Mouse (Mus musculus): ENCODE measurements around the gene Maff. TPM values are rescaled to one million over a fixed set of nuclear protein-coding genes. Genes with fewer than 3 reads are reported as not detected.

The Maff gene
- polyA plus RNA-seq, 1 experiment from 2014 or later, result 2.3 TPM

- Histone ChIP-seq H3K9ac (ENCODE audit: low read length) (no peak overlapping the region), H3K9me3 (ENCODE audit: control insufficient read depth, low read length) (no peaks in the 10 kb centered on the region), H3K4me3 (ENCODE audit: low read depth, low read length) (no peak overlapping the region), H3K27me3 (ENCODE audit: control insufficient read depth, insufficient read depth, low read length) (no peaks in the 10 kb centered on the region), H3K4me2 (no peak overlapping the region), H3K36me3 (ENCODE audit: control insufficient read depth, insufficient read depth, low read length) (peaks cover 5% of the 10 kb centered on the region), H3K27ac (ENCODE audit: low read depth, low read length) (no peak overlapping the region), H3K4me1 (ENCODE audit: control insufficient read depth, insufficient read depth, low read length) (no peaks in the 10 kb centered on the region; the same call in 1 of the 2 replicates)
- WGBS, result 69% methylated on average over 14 of the region's 14 CpGs
- ATAC-seq (ENCODE audit: low FRiP score) (no peak), DNase-seq (ENCODE audit: low spot score, missing footprints) (no peak)
Measured at GRCm38 (mm10) chr15:79368313-79368811, 21.9 kb downstream of the Maff start.

GRCm38 (mm10) chr15:79368861-79369440, 22.5 kb downstream of the Maff start:
- ATAC-seq (ENCODE audit: low FRiP score), result no peak
- Histone ChIP-seq H3K27ac (ENCODE audit: low read depth, low read length) (no peak overlapping the region), H3K4me1 (ENCODE audit: control insufficient read depth, insufficient read depth, low read length) (no peaks in the 10 kb centered on the region; the same call in 1 of the 2 replicates), H3K36me3 (ENCODE audit: control insufficient read depth, insufficient read depth, low read length) (peaks cover 5% of the 10 kb centered on the region), H3K9ac (ENCODE audit: low read length) (no peak overlapping the region), H3K27me3 (ENCODE audit: control insufficient read depth, insufficient read depth, low read length) (no peaks in the 10 kb centered on the region), H3K9me3 (ENCODE audit: control insufficient read depth, low read length) (no peaks in the 10 kb centered on the region), H3K4me3 (ENCODE audit: low read depth, low read length) (no peak overlapping the region), H3K4me2 (no peak overlapping the region)
- DNase-seq (ENCODE audit: low spot score, missing footprints), result no peak
- 86% methylated on average over 8 of the region's 8 CpGs for WGBS

- no peak overlapping the region for H3K4me2 ChIP-seq
- WGBS, result 76% methylated on average over 15 of the region's 15 CpGs
- no peak overlapping the region for H3K9ac ChIP-seq (ENCODE audit: low read length)
- no peaks in the 10 kb centered on the region; the same call in 1 of the 2 replicates for H3K4me1 ChIP-seq (ENCODE audit: control insufficient read depth, insufficient read depth, low read length)
- DNase-seq (ENCODE audit: low spot score, missing footprints), result no peak
- H3K27ac ChIP-seq (ENCODE audit: low read depth, low read length), result no peak overlapping the region
- H3K27me3 ChIP-seq (ENCODE audit: control insufficient read depth, insufficient read depth, low read length), result no peaks in the 10 kb centered on the region
- H3K36me3 ChIP-seq (ENCODE audit: control insufficient read depth, insufficient read depth, low read length), result peaks cover 3% of the 10 kb centered on the region
- H3K4me3 ChIP-seq (ENCODE audit: low read depth, low read length), result no peak overlapping the region
- no peak for ATAC-seq (ENCODE audit: low FRiP score)
- no peaks in the 10 kb centered on the region for H3K9me3 ChIP-seq (ENCODE audit: control insufficient read depth, low read length)
Measured at GRCm38 (mm10) chr15:79369452-79370280, 23.2 kb downstream of the Maff start.

GRCm38 (mm10) chr15:79370281-79370843, 23.9 kb downstream of the Maff start:
- no peaks in the 10 kb centered on the region for H3K9me3 ChIP-seq (ENCODE audit: control insufficient read depth, low read length)
- H3K4me2 ChIP-seq, result no peak overlapping the region
- no peak overlapping the region for H3K9ac ChIP-seq (ENCODE audit: low read length)
- no peak overlapping the region for H3K4me3 ChIP-seq (ENCODE audit: low read depth, low read length)
- peaks cover 3% of the 10 kb centered on the region for H3K36me3 ChIP-seq (ENCODE audit: control insufficient read depth, insufficient read depth, low read length)
- ATAC-seq (ENCODE audit: low FRiP score) (no peak), DNase-seq (ENCODE audit: low spot score, missing footprints) (no peak)
- H3K27me3 ChIP-seq (ENCODE audit: control insufficient read depth, insufficient read depth, low read length), result no peaks in the 10 kb centered on the region
- H3K4me1 ChIP-seq (ENCODE audit: control insufficient read depth, insufficient read depth, low read length), result no peaks in the 10 kb centered on the region; the same call in 1 of the 2 replicates
- WGBS, result 81% methylated on average over 7 of the region's 7 CpGs
- no peak overlapping the region for H3K27ac ChIP-seq (ENCODE audit: low read depth, low read length)

- H3K36me3 ChIP-seq (ENCODE audit: control insufficient read depth, insufficient read depth, low read length), result peaks cover 2% of the 10 kb centered on the region
- DNase-seq (ENCODE audit: low spot score, missing footprints) (no peak), ATAC-seq (ENCODE audit: low FRiP score) (no peak)
- H3K4me1 ChIP-seq (ENCODE audit: control insufficient read depth, insufficient read depth, low read length), result no peaks in the 10 kb centered on the region
- H3K4me3 ChIP-seq (ENCODE audit: low read depth, low read length), result no peak overlapping the region
- no peaks in the 10 kb centered on the region for H3K27me3 ChIP-seq (ENCODE audit: control insufficient read depth, insufficient read depth, low read length)
- no peak overlapping the region for H3K27ac ChIP-seq (ENCODE audit: low read depth, low read length)
- no peaks in the 10 kb centered on the region for H3K9me3 ChIP-seq (ENCODE audit: control insufficient read depth, low read length)
- H3K9ac ChIP-seq (ENCODE audit: low read length), result no peak overlapping the region
- no peak overlapping the region for H3K4me2 ChIP-seq
- 52% methylated on average over 3 of the region's 3 CpGs for WGBS
Measured at GRCm38 (mm10) chr15:79374760-79375159, 28.3 kb downstream of the Maff start.

GRCm38 (mm10) chr15:79377681-79378080, 31.3 kb downstream of the Maff start:
- no peaks in the 10 kb centered on the region for H3K9me3 ChIP-seq (ENCODE audit: control insufficient read depth, low read length)
- 84% methylated on average over 6 of the region's 6 CpGs for WGBS
- H3K27me3 ChIP-seq (ENCODE audit: control insufficient read depth, insufficient read depth, low read length), result no peaks in the 10 kb centered on the region
- H3K4me1 ChIP-seq (ENCODE audit: control insufficient read depth, insufficient read depth, low read length), result no peaks in the 10 kb centered on the region
- no peak overlapping the region for H3K27ac ChIP-seq (ENCODE audit: low read depth, low read length)
- DNase-seq (ENCODE audit: low spot score, missing footprints) (no peak), ATAC-seq (ENCODE audit: low FRiP score) (no peak)
- H3K9ac ChIP-seq (ENCODE audit: low read length), result no peak overlapping the region
- no peak overlapping the region for H3K4me3 ChIP-seq (ENCODE audit: low read depth, low read length)
- H3K36me3 ChIP-seq (ENCODE audit: control insufficient read depth, insufficient read depth, low read length), result peaks cover 2% of the 10 kb centered on the region; the same call in 1 of the 2 replicates
- H3K4me2 ChIP-seq, result no peak overlapping the region

GRCm38 (mm10) chr15:79378608-79379007, 32.2 kb downstream of the Maff start:
- Histone ChIP-seq H3K4me1 (ENCODE audit: control insufficient read depth, insufficient read depth, low read length) (no peaks in the 10 kb centered on the region), H3K27ac (ENCODE audit: low read depth, low read length) (no peak overlapping the region), H3K4me2 (no peak overlapping the region), H3K9ac (ENCODE audit: low read length) (no peak overlapping the region), H3K27me3 (ENCODE audit: control insufficient read depth, insufficient read depth, low read length) (no peaks in the 10 kb centered on the region), H3K9me3 (ENCODE audit: control insufficient read depth, low read length) (no peaks in the 10 kb centered on the region), H3K36me3 (ENCODE audit: control insufficient read depth, insufficient read depth, low read length) (peaks cover 2% of the 10 kb centered on the region; the same call in 1 of the 2 replicates), H3K4me3 (ENCODE audit: low read depth, low read length) (no peak overlapping the region)
- no peak for ATAC-seq (ENCODE audit: low FRiP score)
- 92% methylated on average over 10 of the region's 10 CpGs for WGBS
- no peak for DNase-seq (ENCODE audit: low spot score, missing footprints)

GRCm38 (mm10) chr15:79379658-79380057, 33.2 kb downstream of the Maff start:
- H3K4me3 ChIP-seq (ENCODE audit: low read depth, low read length), result no peak overlapping the region
- peaks cover 2% of the 10 kb centered on the region; the same call in 1 of the 2 replicates for H3K36me3 ChIP-seq (ENCODE audit: control insufficient read depth, insufficient read depth, low read length)
- no peak for ATAC-seq (ENCODE audit: low FRiP score)
- no peak overlapping the region for H3K9ac ChIP-seq (ENCODE audit: low read length)
- no peak overlapping the region for H3K27ac ChIP-seq (ENCODE audit: low read depth, low read length)
- H3K4me1 ChIP-seq (ENCODE audit: control insufficient read depth, insufficient read depth, low read length), result no peaks in the 10 kb centered on the region
- no peaks in the 10 kb centered on the region for H3K27me3 ChIP-seq (ENCODE audit: control insufficient read depth, insufficient read depth, low read length)
- 88% methylated on average over 7 of the region's 7 CpGs for WGBS
- no peaks in the 10 kb centered on the region for H3K9me3 ChIP-seq (ENCODE audit: control insufficient read depth, low read length)
- no peak overlapping the region for H3K4me2 ChIP-seq
- no peak for DNase-seq (ENCODE audit: low spot score, missing footprints)
